Mouse (Mus musculus): ENCODE measurements at regions not wholly inside any gene's neighbourhood (a gene's known extent, or its start where the extent isn't known, plus 50 kb on each side); places are given as distances from the start of the nearest gene placed in this dataset. TPM values are rescaled to one million over a fixed set of nuclear protein-coding genes. Genes with fewer than 3 reads are reported as not detected.

MicroRNAs encoded in the stretch of these regions (microRNA counts, 519-probe panel; counts per million panel counts)
- not detected for microRNA mmu-miR-467h+mmu-miR-669d+mmu-miR-669l

Small RNAs in the stretch of these regions (microRNA-seq; reads per million reads assigned to microRNA genes)
- gene Gm22243 (ENCODE audit: borderline number of aligned reads) (not detected), gene Gm25510 (ENCODE audit: borderline number of aligned reads) (not detected), gene Gm26303 (ENCODE audit: borderline number of aligned reads) (not detected), gene Mir467h (ENCODE audit: borderline number of aligned reads) (not detected)

Data from liver, embryonic 11.5 days (tissue).